Mouse (Mus musculus) ES-E14 (cell line): ENCODE measurements around the gene Akap5.

ENCODE experiments used
- CHD2 ChIP-seq: IDR thresholded peaks from 2 replicates; pipeline ENCODE4 v1.6.1; 2014; ENCODE audit warnings: mild to moderate bottlenecking, low read depth, low read length, inconsistent platforms
- MAFK ChIP-seq: IDR thresholded peaks from 2 replicates; pipeline ENCODE4 v1.6.1; 2014; ENCODE audit warnings: mild to moderate bottlenecking, low read depth, low read length, inconsistent platforms; ENCODE audit not compliant: insufficient read depth
- ZC3H11A ChIP-seq: IDR thresholded peaks from 2 replicates; pipeline ENCODE4 v1.6.1; 2012; ENCODE audit warnings: low read depth, mild to moderate bottlenecking, inconsistent platforms, low read length, borderline replicate concordance
- ZNF384 ChIP-seq: IDR thresholded peaks from 2 replicates; pipeline ENCODE4 v1.6.1; 2012; ENCODE audit warnings: low read depth, low read length, inconsistent platforms

- no peak for TF ChIP-seq ZC3H11A
- TF ChIP-seq MAFK = no peak
- TF ChIP-seq CHD2 = no peak
- TF ChIP-seq ZNF384 = no peak
These were observed 44.1 kb downstream of the Akap5 start for GRCm38 (mm10) chr12:76368790-76369205.
